Mouse (Mus musculus) left cerebral cortex, adult 8-10 months (tissue): Measurements from ENCODE around the gene Ildr1. TPM values are rescaled to one million over a fixed set of nuclear protein-coding genes. Genes with fewer than 3 reads are reported as not detected.

ENCODE experiments used
- DNase-seq, 2 experiments: peaks; one replicate each; pipeline ENCODE4 v3.0.0; 2022; ENCODE audit warnings: low spot score in 2 of 2
- total RNA-seq, 4 experiments: library from RNA; stranded (reverse); gene quantifications; 2 replicates each; pipeline ENCODE4 v1.2.4; 2022

Gene Ildr1
- total RNA-seq, 4 experiments from 2014 or later, result 0.13 to 0.57 (median 0.20) TPM

DNA sequence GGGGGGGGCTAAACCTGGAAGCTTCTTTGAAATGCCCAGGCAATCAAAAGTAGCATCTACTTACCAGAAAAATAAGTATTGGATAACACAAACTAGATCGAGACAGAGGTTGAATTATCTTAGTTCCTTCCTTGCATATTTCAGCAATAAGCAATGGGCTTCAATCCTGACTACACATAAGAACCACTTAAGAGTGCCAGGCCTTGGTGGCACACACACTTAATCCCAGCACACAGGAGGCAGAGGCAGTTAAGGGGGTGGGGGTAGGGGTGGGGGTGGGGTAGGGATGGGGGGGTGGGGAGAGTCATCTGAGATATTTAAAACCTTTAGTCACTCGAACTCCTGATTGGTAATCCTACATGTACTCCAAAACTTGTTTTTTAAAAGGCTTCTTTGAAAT lies 77.5 kb downstream of the Ildr1 start:
- no peak for DNase-seq

DNA sequence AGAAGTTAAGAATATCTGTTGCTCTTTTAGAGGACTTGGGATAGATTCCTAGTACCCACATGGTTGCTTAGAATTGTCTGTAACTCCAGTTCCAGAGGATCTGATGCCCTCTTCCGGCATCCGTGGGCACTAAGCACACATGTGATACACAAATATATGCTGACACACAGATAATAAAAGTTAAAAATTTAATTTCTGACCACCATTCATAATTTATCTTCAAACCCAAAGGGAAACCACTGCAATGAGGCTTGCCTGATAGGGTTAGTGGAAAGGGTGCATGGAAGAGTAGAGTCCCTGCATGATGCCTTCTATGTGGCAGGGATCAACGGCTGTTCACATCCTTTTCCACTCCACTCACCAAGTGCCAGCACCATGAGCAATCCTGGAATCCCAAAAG lies 77.9 kb downstream of the Ildr1 start:
- DNase-seq, result no peak

DNA sequence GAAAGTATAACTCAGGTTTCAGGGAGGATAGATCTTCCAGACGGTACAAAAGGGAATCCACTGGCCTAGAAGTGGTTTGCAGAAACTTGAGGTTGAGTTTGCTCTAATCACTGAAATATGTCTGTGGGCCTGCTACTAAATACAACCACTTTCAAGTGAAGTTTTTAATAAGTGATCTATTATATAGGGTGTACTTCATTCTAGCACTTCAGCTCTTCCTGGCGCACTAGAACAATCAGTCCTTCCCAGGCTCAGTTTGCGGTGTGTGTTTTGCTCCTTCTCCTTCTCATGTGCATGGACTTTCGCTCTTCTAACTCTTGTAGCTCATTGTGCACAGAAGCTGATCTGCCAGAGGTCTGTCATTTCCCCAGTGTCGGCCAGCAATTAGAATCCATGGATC lies 79.2 kb downstream of the Ildr1 start:
- no peak for DNase-seq

DNA sequence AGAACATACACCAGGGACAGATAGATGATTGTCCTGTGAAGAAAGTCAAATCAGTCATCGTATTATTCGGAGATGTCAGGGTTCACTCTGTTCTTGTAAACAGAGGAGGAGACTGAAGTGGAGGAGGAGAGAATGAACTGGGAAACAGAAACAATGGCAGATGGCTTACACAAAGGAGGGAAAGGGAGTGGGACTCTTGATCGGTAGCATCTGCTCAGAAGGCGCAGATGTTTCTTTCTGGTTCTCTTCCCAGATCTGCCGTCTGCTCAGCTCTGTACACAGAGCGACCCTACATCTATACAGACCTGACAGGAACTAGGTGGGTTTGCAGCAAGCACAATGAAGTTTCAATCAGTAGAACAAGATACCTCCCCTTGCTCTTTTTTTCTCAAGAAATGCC lies 81.9 kb downstream of the Ildr1 start:
- no peak for DNase-seq

Other genes starting within 250 kb of the Ildr1 start
- gene Stfa3, start 238.6 kb upstream of the Ildr1 start, total RNA-seq, result not detected
- under 1 TPM; 0.30 to 0.79 (median 0.52) TPM for gene Casr, start 131.8 kb upstream of the Ildr1 start, total RNA-seq
- 1 to 10 TPM in 3 of 4 experiments, under 1 TPM in 1; 0.74 to 3.8 (median 2.3) TPM for gene Cd86, start 27.9 kb upstream of the Ildr1 start, total RNA-seq
- 10 to 100 TPM; 28.4 to 42.2 (median 32.1) TPM for gene Slc15a2, start 91.0 kb downstream of the Ildr1 start, total RNA-seq
- 10 to 100 TPM; 48.5 to 55.7 (median 52.4) TPM for gene Iqcb1, start 134.4 kb downstream of the Ildr1 start, total RNA-seq
- 1 to 10 TPM in 2 of 4 experiments, under 1 TPM in 2; 0.70 to 1.7 (median 1.2) TPM for gene Eaf2, start 181.0 kb downstream of the Ildr1 start, total RNA-seq
- 10 to 100 TPM; 69.1 to 87.5 (median 73.6) TPM for gene Golgb1, start 181.2 kb downstream of the Ildr1 start, total RNA-seq
- 10 to 100 TPM in 2 of 4 experiments, 1 to 10 TPM in 2; 3.6 to 13.4 (median 8.9) TPM for gene Hcls1, start 241.0 kb downstream of the Ildr1 start, total RNA-seq